Mouse (Mus musculus) kidney, postnatal 36 days (tissue): ENCODE measurements around the gene Olfr843.

ENCODE experiments used
- DNase-seq, 2 experiments: peaks; one replicate each; pipeline ENCODE4 v3.0.0; 2021 to 2022; ENCODE audit warnings: mixed read lengths in 2 of 2

Olfr843 gene

GRCm38 (mm10) chr9:19251887-19252286 is at the start of gene Olfr843:
Olfr843 (minus strand) TSS chr9:19251987.
- DNase-seq = no peak
